Mouse (Mus musculus) stomach, postnatal 0 days (tissue): ENCODE measurements at regions not wholly inside any gene's neighbourhood (a gene's known extent, or its start where the extent isn't known, plus 50 kb on each side); places are given as distances from the start of the nearest gene placed in this dataset.

Experiments
- ATAC-seq: fragments of 200-750 bp; cut with Nextera tagmentation; 2 replicates; pipeline ENCODE4 v1.8.0; 2017; ENCODE audit not compliant: low FRiP score, low TSS enrichment
- DNase-seq: peaks from one replicate; pipeline ENCODE4 v3.0.0-alpha.2; 2016; ENCODE audit warnings: low spot score
- H3K27ac ChIP-seq: fragments of 300-500 bp; sonication (generic); replicated peaks from 2 replicates; pipeline ENCODE4 v1.5.1; 2014; ENCODE audit warnings: mild to moderate bottlenecking, control low read depth
- H3K27me3 ChIP-seq: fragments of 300-500 bp; sonication (generic); 2 replicates; pipeline ENCODE4 v1.6.1; 2014; ENCODE audit warnings: low read length; ENCODE audit not compliant: control insufficient read depth, insufficient read depth
- H3K36me3 ChIP-seq: fragments of 300-500 bp; sonication (generic); 2 replicates; pipeline ENCODE4 v1.6.1; 2014; ENCODE audit warnings: low read length, mixed read lengths; ENCODE audit not compliant: control insufficient read depth, insufficient read depth
- H3K4me1 ChIP-seq: fragments of 300-500 bp; sonication (generic); replicated peaks from 2 replicates; pipeline ENCODE4 v1.6.1; 2014; ENCODE audit warnings: antibody characterized with exemption; ENCODE audit not compliant: control insufficient read depth, insufficient read depth
- H3K4me2 ChIP-seq: fragments of 300-500 bp; sonication (generic); replicated peaks from 2 replicates; pipeline ENCODE4 v1.6.1; 2014; ENCODE audit warnings: low read depth, mild to moderate bottlenecking, control low read depth, moderate library complexity
- H3K4me3 ChIP-seq: fragments of 300-500 bp; sonication (generic); 2 replicates; pipeline ENCODE4 v1.5.1; 2014; ENCODE audit warnings: low read depth, low read length, control low read depth
- H3K9ac ChIP-seq: fragments of 300-500 bp; sonication (generic); 2 replicates; pipeline ENCODE4 v1.6.1; 2014; ENCODE audit warnings: mild to moderate bottlenecking, low read length, control low read depth, mixed read lengths
- H3K9me3 ChIP-seq: fragments of 300-500 bp; sonication (generic); 2 replicates; pipeline ENCODE4 v1.6.1; 2016; ENCODE audit warnings: low read length; ENCODE audit not compliant: control insufficient read depth
- CTCF ChIP-seq: IDR thresholded peaks from 2 replicates; pipeline ENCODE4 v1.5.1; 2016; ENCODE audit warnings: antibody characterized with exemption, low read depth, mild to moderate bottlenecking, moderate library complexity
- EP300 ChIP-seq: optimal IDR thresholded peaks from 2 replicates; pipeline ENCODE3; 2016; ENCODE audit warnings: antibody characterized with exemption
- WGBS: fragments of 180-500 bp; shearing (Covaris S2); extraction: QIAGEN DNeasy Blood & Tissue Kit; methylation state at CpG from one replicate; pipeline ENCODE4 v1.1.7; 2014; 5-methylcytosine and 5-hydroxymethylcytosine counted together

GRCm38 (mm10) chr12:106227563-106227840, 217.5 kb downstream of the Vrk1 start:
- no peak for TF ChIP-seq CTCF
- TF ChIP-seq EP300, result no peak
- no peak overlapping the region for H3K9ac ChIP-seq
- no peak overlapping the region for H3K27ac ChIP-seq
- H3K36me3 ChIP-seq, result no peaks in the 10 kb centered on the region
- H3K4me1 ChIP-seq, result no peaks in the 10 kb centered on the region
- WGBS, result 35% methylated on average over 8 of the region's 8 CpGs
- no peak overlapping the region for H3K4me3 ChIP-seq
- ATAC-seq (no peak), DNase-seq (no peak)
- H3K9me3 ChIP-seq, result no peaks in the 10 kb centered on the region
- no peaks in the 10 kb centered on the region for H3K27me3 ChIP-seq
- H3K4me2 ChIP-seq, result 0 out of 2 replicates have a peak overlapping the region, but pooled peaks have one; percentile 14

- Histone ChIP-seq H3K4me2 (no peak overlapping the region), H3K4me1 (no peaks in the 10 kb centered on the region), H3K36me3 (no peaks in the 10 kb centered on the region), H3K9me3 (no peaks in the 10 kb centered on the region), H3K9ac (no peak overlapping the region), H3K27ac (no peak overlapping the region), H3K4me3 (no peak overlapping the region), H3K27me3 (no peaks in the 10 kb centered on the region)
- no peak for ATAC-seq
- no peak for DNase-seq
- TF ChIP-seq CTCF, result no peak
- no peak for TF ChIP-seq EP300
- 63% methylated on average over 10 of the region's 10 CpGs for WGBS
These were observed 235.3 kb downstream of the Vrk1 start for GRCm38 (mm10) chr12:106245178-106245840.

DNA sequence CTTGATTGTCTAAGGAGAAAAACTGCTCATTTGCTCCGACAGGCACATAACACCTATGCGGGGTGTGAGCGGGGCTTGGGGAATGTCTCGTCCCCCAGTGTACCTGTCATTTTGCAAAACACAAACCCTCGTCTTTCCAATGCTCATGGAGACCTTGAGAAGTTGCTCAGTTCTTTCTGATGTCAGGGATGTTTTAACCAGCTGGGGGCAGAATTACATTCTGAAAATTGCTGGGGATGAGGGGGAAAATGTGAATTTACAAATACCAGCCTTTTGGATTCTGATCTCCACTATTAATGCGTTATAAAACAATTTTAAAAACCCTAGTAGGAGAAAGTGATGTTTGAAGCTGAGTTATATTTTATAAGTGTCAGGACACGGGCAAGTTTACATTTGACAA, 263.6 kb downstream of the Vrk1 start:
- WGBS, result 72% methylated on average over 7 of the region's 7 CpGs
- Histone ChIP-seq H3K27me3 (no peaks in the 10 kb centered on the region), H3K4me3 (no peak overlapping the region), H3K36me3 (no peaks in the 10 kb centered on the region), H3K9ac (no peak overlapping the region), H3K9me3 (no peaks in the 10 kb centered on the region), H3K4me1 (no peaks in the 10 kb centered on the region), H3K27ac (no peak overlapping the region), H3K4me2 (no peak overlapping the region)
- no peak for ATAC-seq
- no peak for TF ChIP-seq EP300
- TF ChIP-seq CTCF, result no peak; the same call in 1 of the 2 replicates
- no peak for DNase-seq

DNA sequence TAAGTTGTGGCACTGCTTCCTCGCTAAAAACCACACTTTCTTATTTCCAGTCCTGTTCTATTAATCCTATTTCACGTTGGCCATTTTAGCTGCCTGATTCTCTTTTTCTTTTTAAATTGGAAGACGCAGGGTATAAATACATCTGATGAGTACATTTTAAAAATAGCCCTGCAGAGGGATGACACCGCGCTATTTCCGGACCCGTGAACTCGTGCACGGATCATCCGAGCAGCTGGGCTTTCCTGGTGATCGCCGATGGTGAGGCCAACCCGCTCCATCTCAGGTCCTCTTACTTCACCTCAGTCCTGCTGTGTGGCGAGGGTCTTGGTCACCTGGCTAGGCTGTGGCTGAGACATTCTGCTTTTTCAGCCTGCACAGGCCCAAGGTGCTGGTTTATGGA, 267.9 kb downstream of the Vrk1 start:
- Histone ChIP-seq H3K4me1 (no peaks in the 10 kb centered on the region), H3K27me3 (no peaks in the 10 kb centered on the region), H3K4me2 (no peak overlapping the region), H3K27ac (no peak overlapping the region), H3K9me3 (no peaks in the 10 kb centered on the region), H3K4me3 (no peak overlapping the region), H3K9ac (no peak overlapping the region), H3K36me3 (no peaks in the 10 kb centered on the region)
- no peak for TF ChIP-seq CTCF
- TF ChIP-seq EP300, result no peak
- 91% methylated on average over 14 of the region's 14 CpGs for WGBS
- DNase-seq, result no peak
- no peak for ATAC-seq

- Histone ChIP-seq H3K4me3 (no peak overlapping the region), H3K27ac (no peak overlapping the region), H3K27me3 (no peaks in the 10 kb centered on the region), H3K4me2 (no peak overlapping the region), H3K9ac (no peak overlapping the region), H3K36me3 (no peaks in the 10 kb centered on the region), H3K9me3 (no peaks in the 10 kb centered on the region), H3K4me1 (no peaks in the 10 kb centered on the region)
- DNase-seq (no peak), ATAC-seq (no peak)
- WGBS, result 48% methylated on average over 16 of the region's 16 CpGs
- no peak for TF ChIP-seq EP300
- no peak for TF ChIP-seq CTCF
These were observed 272.6 kb downstream of the Vrk1 start for GRCm38 (mm10) chr12:106282491-106283106.

GRCm38 (mm10) chr12:106284814-106285213, 274.8 kb downstream of the Vrk1 start:
- Histone ChIP-seq H3K27me3 (no peaks in the 10 kb centered on the region), H3K9ac (no peak overlapping the region), H3K4me2 (no peak overlapping the region), H3K4me3 (no peak overlapping the region), H3K9me3 (no peaks in the 10 kb centered on the region), H3K27ac (no peak overlapping the region), H3K36me3 (no peaks in the 10 kb centered on the region), H3K4me1 (no peaks in the 10 kb centered on the region)
- DNase-seq, result no peak
- ATAC-seq, result no peak
- no peak for TF ChIP-seq CTCF
- WGBS, result 82% methylated on average over 8 of the region's 8 CpGs
